Mouse (Mus musculus) midbrain, embryonic 13.5 days (tissue): ENCODE data around the gene Gm20905. TPM values are rescaled to one million over a fixed set of nuclear protein-coding genes. Genes with fewer than 3 reads are reported as not detected.
"Not testable (repeated sequence)": the region's sequence is repeated elsewhere in the genome, so short reads cannot be mapped to it uniquely, and the experiment has no call there.

Experiments
- ATAC-seq: fragments of 200-750 bp; cut with Nextera tagmentation; 2 replicates; pipeline ENCODE4 v1.8.0; 2017; ENCODE audit warnings: mild to moderate bottlenecking, moderate TSS enrichment, moderate library complexity
- H3K27ac ChIP-seq: fragments of 300-500 bp; sonication (generic); 2 replicates; pipeline ENCODE4 v1.5.1; 2015; ENCODE audit warnings: inconsistent platforms, mild to moderate bottlenecking, moderate library complexity
- H3K27me3 ChIP-seq: fragments of 300-500 bp; sonication (generic); 2 replicates; pipeline ENCODE4 v1.6.1; 2015; ENCODE audit warnings: mild to moderate bottlenecking, inconsistent platforms
- H3K36me3 ChIP-seq: fragments of 300-500 bp; sonication (generic); 2 replicates; pipeline ENCODE4 v1.6.1; 2015; ENCODE audit warnings: mild to moderate bottlenecking, inconsistent platforms
- H3K4me1 ChIP-seq: fragments of 300-500 bp; sonication (generic); replicated peaks from 2 replicates; pipeline ENCODE4 v1.6.1; 2015; ENCODE audit warnings: inconsistent platforms
- H3K4me2 ChIP-seq: fragments of 300-500 bp; sonication (generic); replicated peaks from 2 replicates; pipeline ENCODE4 v1.6.1; 2015; ENCODE audit warnings: moderate library complexity, mild to moderate bottlenecking, inconsistent platforms
- H3K4me3 ChIP-seq: fragments of 300-500 bp; sonication (generic); replicated peaks from 2 replicates; pipeline ENCODE4 v1.5.1; 2015; ENCODE audit warnings: mild to moderate bottlenecking, inconsistent platforms
- H3K9ac ChIP-seq: fragments of 300-500 bp; sonication (generic); replicated peaks from 2 replicates; pipeline ENCODE4 v1.6.1; 2015; ENCODE audit warnings: mild to moderate bottlenecking, inconsistent platforms
- H3K9me3 ChIP-seq: fragments of 300-500 bp; sonication (generic); 2 replicates; pipeline ENCODE4 v1.6.1; 2016; ENCODE audit warnings: mild to moderate bottlenecking, inconsistent platforms
- WGBS: fragments of 180-500 bp; shearing (Covaris S2); methylation state at CpG from one replicate; pipeline ENCODE4 v1.1.7; 2015; 5-methylcytosine and 5-hydroxymethylcytosine counted together
- polyA plus RNA-seq: library from polyadenylated mRNA; unstranded; fragments of >200 nt; fragmentation: Nextera tagmentation; extraction: Ambion mirVana; gene quantifications from 2 replicates; pipeline ENCODE4 v1.2.1, GENCODE M21; 2015

Gene Gm20905
- not detected in 2 replicates for polyA plus RNA-seq

GRCm38 (mm10) chrY:37259503-37259902, at the start of gene Gm20905:
Gm20905 (minus strand) TSS chrY:37259603.
- not testable (repeated sequence) for H3K9me3 ChIP-seq, H3K4me2 ChIP-seq, H3K27ac ChIP-seq, ATAC-seq, H3K27me3 ChIP-seq, H3K9ac ChIP-seq, H3K4me1 ChIP-seq, H3K4me3 ChIP-seq, H3K36me3 ChIP-seq
- WGBS, result no CpG with 5 or more reads among the region's 6 CpGs
